Mouse (Mus musculus) lung, embryonic 14.5 days (tissue): ENCODE measurements around the gene Dynll2. TPM values are rescaled to one million over a fixed set of nuclear protein-coding genes. Genes with fewer than 3 reads are reported as not detected.

Experiments used
- ATAC-seq: fragments of 200-750 bp; cut with Nextera tagmentation; 2 replicates; pipeline ENCODE4 v1.8.0; 2017; ENCODE audit warnings: mild to moderate bottlenecking, moderate TSS enrichment, moderate library complexity; ENCODE audit not compliant: insufficient read depth
- DNase-seq: peaks from one replicate; pipeline ENCODE4 v3.0.0-alpha.2; 2015
- H3K27ac ChIP-seq: fragments of 300-500 bp; sonication (generic); 2 replicates; pipeline ENCODE4 v1.5.1; 2014; ENCODE audit warnings: low read depth, mild to moderate bottlenecking, moderate library complexity
- H3K27me3 ChIP-seq: fragments of 300-500 bp; sonication (generic); 2 replicates; pipeline ENCODE4 v1.6.1; 2014; ENCODE audit warnings: low read length, control low read depth; ENCODE audit not compliant: insufficient read depth
- H3K36me3 ChIP-seq: fragments of 300-500 bp; sonication (generic); 2 replicates; pipeline ENCODE4 v1.6.1; 2014; ENCODE audit warnings: control low read depth; ENCODE audit not compliant: insufficient read depth
- H3K4me1 ChIP-seq: fragments of 300-500 bp; sonication (generic); 2 replicates; pipeline ENCODE4 v1.6.1; 2014; ENCODE audit warnings: antibody characterized with exemption, control low read depth; ENCODE audit not compliant: insufficient read depth
- H3K4me2 ChIP-seq: fragments of 300-500 bp; sonication (generic); 2 replicates; pipeline ENCODE4 v1.6.1; 2014; ENCODE audit warnings: mild to moderate bottlenecking
- H3K4me3 ChIP-seq: fragments of 300-500 bp; sonication (generic); 2 replicates; pipeline ENCODE4 v1.5.1; 2014; ENCODE audit warnings: low read depth, low read length
- H3K9ac ChIP-seq: fragments of 300-500 bp; sonication (generic); 2 replicates; pipeline ENCODE4 v1.6.1; 2014
- H3K9me3 ChIP-seq: fragments of 300-500 bp; sonication (generic); 2 replicates; pipeline ENCODE4 v1.6.1; 2016; ENCODE audit warnings: low read depth, low read length, control low read depth
- CTCF ChIP-seq: IDR thresholded peaks from 2 replicates; pipeline ENCODE4 v1.5.1; 2016; ENCODE audit warnings: antibody characterized with exemption, low read depth
- WGBS: fragments of 180-500 bp; shearing (Covaris S2); extraction: QIAGEN DNeasy Blood & Tissue Kit; methylation state at CpG from one replicate; pipeline ENCODE4 v1.1.7; 2014; 5-methylcytosine and 5-hydroxymethylcytosine counted together
- polyA plus RNA-seq: library from polyadenylated mRNA; unstranded; fragments of >200 nt; fragmentation: Nextera tagmentation; extraction: Ambion mirVana; gene quantifications from 2 replicates; pipeline ENCODE4 v1.2.1, GENCODE M21; 2014

The Dynll2 gene
- polyA plus RNA-seq, 1 experiment from 2014 or later = 19.7 TPM

GRCm38 (mm10) chr11:88027391-88028035 is 40.2 kb upstream of the Dynll2 start:
- no peaks in the 10 kb centered on the region for H3K27me3 ChIP-seq
- no peaks in the 10 kb centered on the region for H3K4me1 ChIP-seq
- H3K4me2 ChIP-seq = no peak overlapping the region
- no peak overlapping the region for H3K9ac ChIP-seq
- ATAC-seq (no peak), DNase-seq (peak; percentile 56)
- H3K36me3 ChIP-seq = no peaks in the 10 kb centered on the region
- no peak for TF ChIP-seq CTCF
- H3K27ac ChIP-seq = no peak overlapping the region
- H3K4me3 ChIP-seq = no peak overlapping the region
- 75% methylated on average over 9 of the region's 9 CpGs for WGBS
- no peaks in the 10 kb centered on the region for H3K9me3 ChIP-seq

DNA sequence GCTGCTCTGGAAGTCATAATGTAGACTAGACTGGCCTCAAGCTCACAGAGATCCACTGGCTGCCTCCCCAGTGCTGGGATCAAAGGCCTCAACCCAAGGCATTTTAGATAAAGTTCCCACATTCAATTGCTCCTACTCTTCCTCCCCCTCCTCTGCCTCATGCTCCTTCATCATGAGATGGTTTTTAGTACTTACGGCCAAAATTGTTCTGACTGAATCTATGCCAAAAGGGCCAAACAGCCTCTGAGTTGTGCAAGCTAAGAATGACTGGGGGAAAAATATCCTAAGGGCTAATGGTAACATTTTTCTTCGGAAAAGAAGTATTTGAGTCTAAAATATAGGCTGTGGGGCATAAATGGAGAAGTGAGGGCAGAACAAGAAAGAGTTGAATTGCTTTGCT is 36.6 kb upstream of the Dynll2 start:
- no peak overlapping the region for H3K9ac ChIP-seq
- DNase-seq (peak; percentile 62), ATAC-seq (no peak)
- no peak overlapping the region for H3K4me2 ChIP-seq
- no peak for TF ChIP-seq CTCF
- H3K4me3 ChIP-seq = no peak overlapping the region
- no peaks in the 10 kb centered on the region for H3K27me3 ChIP-seq
- 56% methylated on average over 2 of the region's 2 CpGs for WGBS
- no peaks in the 10 kb centered on the region for H3K9me3 ChIP-seq
- no peaks in the 10 kb centered on the region; the same call in 1 of the 2 replicates for H3K4me1 ChIP-seq
- no peak overlapping the region for H3K27ac ChIP-seq
- no peaks in the 10 kb centered on the region for H3K36me3 ChIP-seq

DNA sequence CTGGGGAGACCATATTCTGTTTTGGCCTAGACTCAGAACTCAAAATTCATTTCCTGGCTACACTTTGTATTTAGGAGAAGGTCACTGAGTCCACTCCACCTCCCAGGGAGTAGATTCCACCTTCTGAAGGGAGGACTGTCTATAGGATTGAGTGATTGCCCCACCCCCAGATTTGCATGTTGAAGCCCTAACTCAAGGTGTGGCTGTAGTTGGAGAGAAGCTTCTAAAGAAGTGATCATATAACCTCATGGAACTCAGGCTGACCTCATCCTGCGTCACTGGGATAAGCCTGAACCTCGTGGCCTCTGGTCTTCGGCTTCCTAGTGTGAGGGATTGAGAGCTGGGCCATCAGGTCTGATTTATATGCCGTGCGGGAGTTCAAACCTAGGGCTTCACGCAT is 28.5 kb upstream of the Dynll2 start:
- DNase-seq = no peak
- no peak for ATAC-seq
- no peaks in the 10 kb centered on the region for H3K36me3 ChIP-seq
- H3K27ac ChIP-seq = no peak overlapping the region
- H3K9me3 ChIP-seq = no peaks in the 10 kb centered on the region
- TF ChIP-seq CTCF = no peak
- no peaks in the 10 kb centered on the region; the same call in 1 of the 2 replicates for H3K4me1 ChIP-seq
- H3K4me2 ChIP-seq = no peak overlapping the region
- no peaks in the 10 kb centered on the region for H3K27me3 ChIP-seq
- 74% methylated on average over 6 of the region's 6 CpGs for WGBS
- no peak overlapping the region for H3K4me3 ChIP-seq
- H3K9ac ChIP-seq = no peak overlapping the region

DNA sequence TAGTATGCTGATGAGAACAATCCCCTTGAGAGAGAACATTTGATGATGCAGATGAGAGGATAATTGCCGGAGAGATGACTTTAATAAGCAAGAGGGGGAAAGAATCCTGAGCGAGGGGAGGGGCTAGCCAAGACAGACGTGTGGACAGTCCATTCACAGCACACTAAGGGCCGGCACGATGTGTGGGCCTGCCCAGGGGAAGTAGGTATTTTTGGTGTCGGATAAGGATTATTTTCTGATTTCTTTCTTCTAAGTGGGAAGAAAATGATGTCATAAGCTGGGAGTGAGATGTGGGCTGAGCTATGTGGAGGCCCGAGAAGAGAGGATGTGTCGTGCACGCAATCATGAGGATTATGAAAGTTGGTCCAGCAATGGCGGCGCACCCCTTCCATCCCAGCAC is 27.8 kb upstream of the Dynll2 start:
- H3K4me3 ChIP-seq = no peak overlapping the region
- no peak overlapping the region for H3K9ac ChIP-seq
- DNase-seq (no peak), ATAC-seq (no peak)
- H3K9me3 ChIP-seq = no peaks in the 10 kb centered on the region
- peaks cover under 1% of the 10 kb centered on the region for H3K4me1 ChIP-seq
- H3K27me3 ChIP-seq = no peaks in the 10 kb centered on the region
- no peak for TF ChIP-seq CTCF
- H3K27ac ChIP-seq = no peak overlapping the region
- 88% methylated on average over 11 of the region's 11 CpGs for WGBS
- no peaks in the 10 kb centered on the region for H3K36me3 ChIP-seq
- no peak overlapping the region for H3K4me2 ChIP-seq

GRCm38 (mm10) chr11:88013632-88014031 is 26.3 kb upstream of the Dynll2 start:
- WGBS = 86% methylated on average over 10 of the region's 10 CpGs
- ATAC-seq = no peak
- Histone ChIP-seq H3K9me3 (no peaks in the 10 kb centered on the region), H3K4me3 (no peak overlapping the region), H3K9ac (no peak overlapping the region), H3K4me2 (no peak overlapping the region), H3K27me3 (no peaks in the 10 kb centered on the region), H3K27ac (no peak overlapping the region), H3K36me3 (no peaks in the 10 kb centered on the region), H3K4me1 (peaks cover 4% of the 10 kb centered on the region; the same call in 1 of the 2 replicates)
- no peak for DNase-seq
- no peak for TF ChIP-seq CTCF

GRCm38 (mm10) chr11:88012621-88013244 is 25.4 kb upstream of the Dynll2 start:
- Histone ChIP-seq H3K36me3 (no peaks in the 10 kb centered on the region), H3K9me3 (no peaks in the 10 kb centered on the region), H3K27me3 (no peaks in the 10 kb centered on the region), H3K4me2 (no peak overlapping the region), H3K9ac (no peak overlapping the region), H3K4me3 (no peak overlapping the region), H3K27ac (no peak overlapping the region), H3K4me1 (peaks cover 4% of the 10 kb centered on the region; the same call in 1 of the 2 replicates)
- 84% methylated on average over 11 of the region's 11 CpGs for WGBS
- DNase-seq (no peak), ATAC-seq (no peak)
- TF ChIP-seq CTCF = no peak

DNA sequence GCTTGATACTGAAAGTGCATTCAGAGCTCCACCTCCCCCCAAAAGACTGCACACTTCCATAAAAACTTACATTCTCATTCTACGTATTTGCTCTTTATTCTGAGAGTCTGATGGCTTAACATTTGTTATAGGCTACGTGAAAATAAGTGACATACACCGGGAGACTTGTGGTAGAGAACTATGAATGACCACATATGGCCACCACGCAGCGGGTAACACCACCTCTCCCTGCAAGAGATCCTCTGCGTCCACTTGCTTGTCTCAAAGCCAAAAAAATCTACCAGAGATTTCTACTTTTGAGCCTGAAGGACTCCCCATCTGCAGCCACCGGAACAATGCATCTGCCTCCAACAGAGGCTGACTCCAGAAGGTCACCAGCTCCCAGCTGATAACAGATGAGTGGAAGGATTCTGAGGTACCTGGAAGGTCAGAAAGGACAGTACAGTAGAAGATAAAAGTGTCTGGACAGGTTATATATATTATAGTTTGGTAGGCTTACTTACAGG is 24.6 kb upstream of the Dynll2 start:
- no peak for DNase-seq
- Histone ChIP-seq H3K27me3 (no peaks in the 10 kb centered on the region), H3K27ac (peak overlapping the region; percentile 55; the same call in 1 of the 2 replicates), H3K36me3 (no peaks in the 10 kb centered on the region), H3K9me3 (no peaks in the 10 kb centered on the region), H3K4me1 (peaks cover 4% of the 10 kb centered on the region; the same call in 1 of the 2 replicates), H3K4me3 (no peak overlapping the region), H3K9ac (no peak overlapping the region), H3K4me2 (peak overlapping the region; percentile 29; the same call in 1 of the 2 replicates)
- WGBS = 62% methylated on average over 7 of the region's 7 CpGs
- TF ChIP-seq CTCF = no peak
- ATAC-seq = no peak
